Mouse (Mus musculus): Measurements from ENCODE around the gene Anxa11. TPM values are rescaled to one million over a fixed set of nuclear protein-coding genes. Genes with fewer than 3 reads are reported as not detected.
"Not testable (repeated sequence)": the region's sequence is repeated elsewhere in the genome, so short reads cannot be mapped to it uniquely, and the experiment has no call there.

Anxa11 gene
- total RNA-seq, 1 experiment from 2014 or later = 70.1 TPM

- no peak for DNase-seq
These were observed 377 bp upstream of the Anxa11 start for GRCm38 (mm10) chr14:25841579-25841978.

- no peak for DNase-seq
These were observed 690 bp downstream of the Anxa11 start for GRCm38 (mm10) chr14:25842688-25843003.

- DNase-seq = no peak
These were observed 2.4 kb downstream of the Anxa11 start for GRCm38 (mm10) chr14:25844372-25844771.

GRCm38 (mm10) chr14:25845832-25846383, 4.0 kb downstream of the Anxa11 start:
- no peak for DNase-seq

- no peak for DNase-seq
These were observed 4.6 kb downstream of the Anxa11 start for GRCm38 (mm10) chr14:25846516-25846915.

GRCm38 (mm10) chr14:25847660-25848059, 5.7 kb downstream of the Anxa11 start:
- DNase-seq = no peak

GRCm38 (mm10) chr14:25848237-25848636, 6.3 kb downstream of the Anxa11 start:
- DNase-seq = no peak

- DNase-seq = not testable (repeated sequence)
These were observed 6.8 kb downstream of the Anxa11 start for GRCm38 (mm10) chr14:25848708-25849107.

- DNase-seq = no peak
These were observed 8.5 kb downstream of the Anxa11 start for GRCm38 (mm10) chr14:25850433-25850832.

GRCm38 (mm10) chr14:25851189-25851588, 9.2 kb downstream of the Anxa11 start:
- DNase-seq = no peak

GRCm38 (mm10) chr14:25852121-25852561, 10.2 kb downstream of the Anxa11 start:
- no peak for DNase-seq

- DNase-seq = no peak
These were observed 11.3 kb downstream of the Anxa11 start for GRCm38 (mm10) chr14:25853295-25853694.

GRCm38 (mm10) chr14:25853717-25854452, 11.9 kb downstream of the Anxa11 start:
- DNase-seq = no peak

GRCm38 (mm10) chr14:25855241-25855885, 13.4 kb downstream of the Anxa11 start:
- no peak for DNase-seq

- no peak for DNase-seq
These were observed 15.2 kb downstream of the Anxa11 start for GRCm38 (mm10) chr14:25857168-25857621.

GRCm38 (mm10) chr14:25857940-25858339, 16.0 kb downstream of the Anxa11 start:
- no peak for DNase-seq

GRCm38 (mm10) chr14:25861771-25862530, 20.0 kb downstream of the Anxa11 start:
- DNase-seq = no peak

- no peak for DNase-seq
These were observed 21.8 kb downstream of the Anxa11 start for GRCm38 (mm10) chr14:25863721-25864120.

- DNase-seq = no peak
These were observed 23.3 kb downstream of the Anxa11 start for GRCm38 (mm10) chr14:25865251-25865650.

GRCm38 (mm10) chr14:25866384-25866783, 24.4 kb downstream of the Anxa11 start:
- no peak for DNase-seq

- DNase-seq = peak; percentile 59
These were observed 24.9 kb downstream of the Anxa11 start for GRCm38 (mm10) chr14:25866832-25867231.

GRCm38 (mm10) chr14:25867834-25868233, 25.9 kb downstream of the Anxa11 start:
- no peak for DNase-seq

- DNase-seq = no peak
These were observed 26.8 kb downstream of the Anxa11 start for GRCm38 (mm10) chr14:25868706-25869105.
